In the genomic region with DNA sequence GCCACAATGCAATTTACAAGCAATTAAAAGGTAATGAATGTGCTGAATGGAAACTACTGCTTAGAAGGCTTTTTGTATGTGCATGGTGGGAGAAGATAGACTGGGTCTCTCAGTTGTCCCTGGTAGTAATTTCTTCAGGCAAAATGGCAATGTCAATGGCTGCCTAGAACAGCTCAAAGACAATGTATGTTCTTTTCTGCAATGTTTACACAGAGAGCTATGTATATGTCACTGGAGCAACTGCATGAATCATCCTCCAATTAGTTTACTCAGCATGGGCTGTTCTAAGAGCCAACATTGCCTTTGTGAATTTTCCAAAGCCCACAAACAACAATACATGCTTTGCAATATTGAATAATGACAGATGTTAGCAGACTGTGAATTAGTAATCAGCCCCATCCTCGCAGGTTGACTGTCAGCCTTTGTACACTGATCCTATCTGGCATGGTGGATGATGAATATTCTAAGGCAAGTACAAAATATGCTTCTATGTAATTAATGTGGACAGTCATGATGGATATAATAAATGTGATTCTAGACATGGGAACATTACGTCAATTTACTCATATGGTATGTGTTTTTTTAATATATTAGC, we compare ENCODE assay signal across 23 mouse cellular contexts.
A peak's percentile ranks its signal among the peaks of the same experiment; 100 is the strongest.
DNase-seq lines count a peak whose midpoint lies in the region; ATAC-seq and TF ChIP-seq lines count a peak whose summit lies in the region.
"Had no signal": no experiment of that assay in that cellular context is flagged by ENCODE, and none has a peak within 500 bp of the region (broad histone marks: within the 10 kb centered on the region; RNA-seq: fewer than 3 reads in every experiment).

No protein-coding gene starts in this region.

- peak; percentile 1 for DNase-seq in brain, embryonic 18.5 days (ENCODE audit: low read depth, low spot score)
- no peak for DNase-seq in forebrain, postnatal 0 days
- DNase-seq in midbrain, postnatal 0 days (ENCODE audit: low spot score), result peak; percentile 2
- no peak for DNase-seq in thymus, postnatal 10 days (ENCODE audit: low spot score in 2 of 2)
- DNase-seq in left cerebral cortex, adult 9 months (ENCODE audit: low spot score in 2 of 2), result no peak
- DNase-seq in T-cell, adult 2 months (ENCODE audit: low spot score), result no peak
- DNase-seq: adrenal gland, adult 8-10 months; B cell, adult 2 months; cerebellum, adult 11 months; cerebellum, postnatal 14 days; gastrocnemius, postnatal 36 days; heart, postnatal 10 days; kidney, adult 11 months; kidney, postnatal 10 days had no signal

- no peak overlapping the region for H3K27ac ChIP-seq in midbrain, embryonic 12.5 days (replicated peaks)
- no peak overlapping the region for H3K27ac ChIP-seq in midbrain, embryonic 15.5 days
- no peak overlapping the region for H3K27ac ChIP-seq in forebrain, postnatal 0 days (ENCODE audit: low read depth, low read length)
- no peak overlapping the region for H3K27ac ChIP-seq in midbrain, postnatal 0 days (ENCODE audit: low read depth, low read length)
- H3K27ac ChIP-seq: embryonic facial prominence, embryonic 15.5 days; heart, embryonic 10.5 days; liver, embryonic 14.5 days; lung, embryonic 15.5 days; macrophage; neural tube, embryonic 12.5 days; stomach, embryonic 15.5 days had no signal

- H3K4me3 ChIP-seq in midbrain, embryonic 12.5 days, result no peak overlapping the region
- H3K4me3 ChIP-seq in midbrain, embryonic 15.5 days, result no peak overlapping the region
- no peak overlapping the region for H3K4me3 ChIP-seq in forebrain, postnatal 0 days (ENCODE audit: low read depth, low read length)
- H3K4me3 ChIP-seq in midbrain, postnatal 0 days (ENCODE audit: low read depth, low read length), result no peak overlapping the region
- H3K4me3 ChIP-seq: embryonic facial prominence, embryonic 15.5 days; heart, embryonic 10.5 days; lung, embryonic 15.5 days; neural tube, embryonic 12.5 days; stomach, embryonic 15.5 days had no signal

- no peaks in the 10 kb centered on the region for H3K4me1 ChIP-seq in midbrain, embryonic 12.5 days
- no peaks in the 10 kb centered on the region for H3K4me1 ChIP-seq in midbrain, embryonic 15.5 days
- no peaks in the 10 kb centered on the region for H3K4me1 ChIP-seq in forebrain, postnatal 0 days (ENCODE audit: insufficient read depth)
- H3K4me1 ChIP-seq in midbrain, postnatal 0 days (ENCODE audit: insufficient read depth, low read length), result no peaks in the 10 kb centered on the region
- H3K4me1 ChIP-seq: embryonic facial prominence, embryonic 15.5 days; heart, embryonic 10.5 days; lung, embryonic 15.5 days; neural tube, embryonic 12.5 days; stomach, embryonic 15.5 days had no signal

- H3K36me3 ChIP-seq in midbrain, embryonic 12.5 days, result no peaks in the 10 kb centered on the region
- no peaks in the 10 kb centered on the region for H3K36me3 ChIP-seq in midbrain, embryonic 15.5 days (replicated peaks)
- no peaks in the 10 kb centered on the region for H3K36me3 ChIP-seq in forebrain, postnatal 0 days (ENCODE audit: insufficient read depth)
- no peaks in the 10 kb centered on the region for H3K36me3 ChIP-seq in midbrain, postnatal 0 days (ENCODE audit: insufficient read depth, low read length)
- H3K36me3 ChIP-seq: embryonic facial prominence, embryonic 15.5 days; heart, embryonic 10.5 days; lung, embryonic 15.5 days; neural tube, embryonic 12.5 days; stomach, embryonic 15.5 days had no signal

- WGBS in midbrain, embryonic 12.5 days, result 74% methylated on average over 2 of the region's 2 CpGs
- WGBS in midbrain, embryonic 15.5 days, result 51% methylated on average over 2 of the region's 2 CpGs
- WGBS in forebrain, postnatal 0 days, result 54% methylated on average over 2 of the region's 2 CpGs
- WGBS in midbrain, postnatal 0 days, result 60% methylated on average over 2 of the region's 2 CpGs

- peak; percentile 30 for ATAC-seq in midbrain, embryonic 12.5 days (ENCODE audit: low FRiP score, low read depth)
- ATAC-seq in midbrain, embryonic 15.5 days (replicated peaks), result no peak
- peak; percentile 25; the same call in 1 of the 2 replicates for ATAC-seq in forebrain, postnatal 0 days
- ATAC-seq in midbrain, postnatal 0 days (ENCODE audit: low FRiP score), result peak; percentile 27; the same call in 1 of the 2 replicates

- H3K9me3 ChIP-seq in midbrain, embryonic 12.5 days, result no peaks in the 10 kb centered on the region
- H3K9me3 ChIP-seq in midbrain, embryonic 15.5 days, result no peaks in the 10 kb centered on the region
- no peaks in the 10 kb centered on the region for H3K9me3 ChIP-seq in forebrain, postnatal 0 days (ENCODE audit: low read length)
- H3K9me3 ChIP-seq in midbrain, postnatal 0 days (ENCODE audit: low read length), result no peaks in the 10 kb centered on the region
- H3K9me3 ChIP-seq: embryonic facial prominence, embryonic 15.5 days; heart, embryonic 10.5 days; lung, embryonic 15.5 days; neural tube, embryonic 12.5 days; stomach, embryonic 15.5 days had no signal

- H3K27me3 ChIP-seq in midbrain, embryonic 12.5 days, result no peaks in the 10 kb centered on the region
- no peaks in the 10 kb centered on the region for H3K27me3 ChIP-seq in midbrain, embryonic 15.5 days (replicated peaks)
- no peaks in the 10 kb centered on the region for H3K27me3 ChIP-seq in forebrain, postnatal 0 days (ENCODE audit: insufficient read depth, low read length)
- H3K27me3 ChIP-seq in midbrain, postnatal 0 days (ENCODE audit: insufficient read depth, low read length), result no peaks in the 10 kb centered on the region
- H3K27me3 ChIP-seq: embryonic facial prominence, embryonic 15.5 days; lung, embryonic 15.5 days; neural tube, embryonic 12.5 days; stomach, embryonic 15.5 days had no signal

- H3K4me2 ChIP-seq in midbrain, embryonic 12.5 days (replicated peaks), result no peak overlapping the region
- no peak overlapping the region for H3K4me2 ChIP-seq in midbrain, embryonic 15.5 days
- no peak overlapping the region for H3K4me2 ChIP-seq in forebrain, postnatal 0 days (ENCODE audit: low read depth)
- H3K4me2 ChIP-seq in midbrain, postnatal 0 days (ENCODE audit: low read depth, low read length, poor library complexity, severe bottlenecking), result no peak overlapping the region
- H3K4me2 ChIP-seq: embryonic facial prominence, embryonic 15.5 days; lung, embryonic 15.5 days; neural tube, embryonic 12.5 days; stomach, embryonic 15.5 days had no signal

- no peak for TF ChIP-seq CTCF in forebrain, postnatal 0 days (IDR thresholded peaks at IDR 0.05; ENCODE audit: low read depth)
- no peak for TF ChIP-seq CTCF in midbrain, postnatal 0 days (IDR thresholded peaks at IDR 0.05)

- no peak overlapping the region for H3K9ac ChIP-seq in midbrain, embryonic 12.5 days (replicated peaks)
- no peak overlapping the region for H3K9ac ChIP-seq in midbrain, embryonic 15.5 days
- H3K9ac ChIP-seq in forebrain, postnatal 0 days, result no peak overlapping the region
- H3K9ac ChIP-seq in midbrain, postnatal 0 days (replicated peaks; ENCODE audit: low read length, poor library complexity, severe bottlenecking), result no peak overlapping the region
- H3K9ac ChIP-seq: embryonic facial prominence, embryonic 15.5 days; liver, embryonic 14.5 days; lung, embryonic 15.5 days; neural tube, embryonic 12.5 days; stomach, embryonic 15.5 days had no signal

Comparison
In these comparisons a context has a peak if more than half of its experiments do, and no peak if none do; other contexts are left out.
1. DNase-seq: peak in brain, embryonic 18.5 days (single experiment) and midbrain, postnatal 0 days (single experiment); none in forebrain, postnatal 0 days (single experiment), thymus, postnatal 10 days (0 of 2), left cerebral cortex, adult 9 months (0 of 2) and T-cell, adult 2 months (single experiment).